Mouse (Mus musculus) v-Abl transformed pro-B cells (cell line): ENCODE data around the gene Acacb.

ENCODE experiments used
- in situ Hi-C, 2 experiments: fragments of 400-800 bp; cut with MboI; formaldehyde crosslinking; loops; one replicate each; pipeline ENCODE4 v1.15.1; 2025; ENCODE audit not compliant: unreplicated experiment in 2 of 2

Gene Acacb

GRCm38 (mm10) chr5:114132841-114133240, 13.5 kb upstream of the Acacb start:
- in situ Hi-C loops, result no loop called here

- in situ Hi-C loops, result no loop called here
These were observed 12.2 kb upstream of the Acacb start for GRCm38 (mm10) chr5:114134091-114134534.

GRCm38 (mm10) chr5:114135516-114135915, 10.8 kb upstream of the Acacb start:
- in situ Hi-C loops, result no loop called here

- in situ Hi-C loops, result no loop called here
These were observed 8.7 kb upstream of the Acacb start for GRCm38 (mm10) chr5:114137481-114138276.

GRCm38 (mm10) chr5:114138277-114139164, 7.8 kb upstream of the Acacb start:
- in situ Hi-C loops, result no loop called here

- in situ Hi-C loops, result no loop called here
These were observed 7.2 kb upstream of the Acacb start for GRCm38 (mm10) chr5:114139175-114139574.

GRCm38 (mm10) chr5:114147043-114147972, 973 bp downstream of the Acacb start:
- in situ Hi-C loops, result no loop called here

- in situ Hi-C loops, result no loop called here
These were observed 6.2 kb downstream of the Acacb start for GRCm38 (mm10) chr5:114152359-114153092.

GRCm38 (mm10) chr5:114153490-114153889, 7.2 kb downstream of the Acacb start:
- in situ Hi-C loops, result no loop called here

GRCm38 (mm10) chr5:114154765-114155164, 8.4 kb downstream of the Acacb start:
- in situ Hi-C loops, result no loop called here

GRCm38 (mm10) chr5:114155168-114155933, 9.0 kb downstream of the Acacb start:
- in situ Hi-C loops, result no loop called here

- in situ Hi-C loops, result no loop called here
These were observed 10.9 kb downstream of the Acacb start for GRCm38 (mm10) chr5:114157236-114157635.

GRCm38 (mm10) chr5:114161424-114161823, 15.1 kb downstream of the Acacb start:
- in situ Hi-C loops, result no loop called here

GRCm38 (mm10) chr5:114162106-114162815, 15.9 kb downstream of the Acacb start:
- in situ Hi-C loops, result no loop called here

GRCm38 (mm10) chr5:114163117-114163696, 16.9 kb downstream of the Acacb start:
- in situ Hi-C loops, result no loop called here

GRCm38 (mm10) chr5:114170345-114170744, 24.0 kb downstream of the Acacb start:
- in situ Hi-C loops, result no loop called here

GRCm38 (mm10) chr5:114172936-114173335, 26.6 kb downstream of the Acacb start:
- in situ Hi-C loops, result no loop called here

- in situ Hi-C loops, result no loop called here
These were observed 27.1 kb downstream of the Acacb start for GRCm38 (mm10) chr5:114173458-114173857.
